Mouse (Mus musculus) MEL (cell line): ENCODE results near the gene Dnajc7. TPM values are rescaled to one million over a fixed set of nuclear protein-coding genes. Genes with fewer than 3 reads are reported as not detected.

Source experiments
- DNase-seq: peaks from one replicate; pipeline ENCODE4 v3.0.0; 2011; ENCODE audit warnings: low read depth, low spot score
- H3K27ac ChIP-seq: 2 replicates; pipeline ENCODE4 v1.5.1; 2012; ENCODE audit warnings: low read depth, mild to moderate bottlenecking, control low read depth, low read length, moderate library complexity; ENCODE audit not compliant: control insufficient read depth
- H3K27me3 ChIP-seq, 2 experiments: fragments of 150-350 bp in 1 of 2; sonication (generic) in 1 of 2; 2 replicates each; pipeline ENCODE4 v1.6.1; 2012; ENCODE audit warnings: low read length in 2 of 2, mild to moderate bottlenecking in 2 of 2, improper control_type of control experiment in 1 of 2, moderate library complexity in 1 of 2; ENCODE audit not compliant: insufficient read depth in 2 of 2, control insufficient read depth in 1 of 2
- H3K36me3 ChIP-seq, 2 experiments: 2 replicates each; pipeline ENCODE4 v1.6.1; 2012 to 2014; ENCODE audit warnings: low read length in 2 of 2, improper control_type of control experiment in 1 of 2, inconsistent platforms in 1 of 2, mild to moderate bottlenecking in 1 of 2; ENCODE audit not compliant: insufficient read depth in 2 of 2, control insufficient read depth in 1 of 2
- H3K4me1 ChIP-seq, 2 experiments: fragments of 150-350 bp in 1 of 2; sonication (generic) in 1 of 2; 2 replicates each; pipeline ENCODE4 v1.6.1; 2012; ENCODE audit warnings: low read length in 2 of 2, improper control_type of control experiment in 1 of 2, mild to moderate bottlenecking in 1 of 2; ENCODE audit not compliant: insufficient read depth in 2 of 2, control insufficient read depth in 1 of 2
- H3K4me3 ChIP-seq, 2 experiments: fragments of 150-350 bp in 1 of 2; sonication (generic) in 1 of 2; 2 replicates each; pipeline ENCODE4 v1.5.1; 2012; ENCODE audit warnings: low read depth in 2 of 2, low read length in 2 of 2, mild to moderate bottlenecking in 2 of 2, moderate library complexity in 2 of 2, control low read depth in 1 of 2, improper control_type of control experiment in 1 of 2; ENCODE audit not compliant: control insufficient read depth in 1 of 2, insufficient read depth in 1 of 2
- H3K79me2 ChIP-seq: 2 replicates; pipeline ENCODE4 v1.6.1; 2012; ENCODE audit warnings: mild to moderate bottlenecking, low read length, moderate library complexity; ENCODE audit not compliant: control insufficient read depth, poor library complexity, insufficient read depth
- H3K9ac ChIP-seq: 2 replicates; pipeline ENCODE4 v1.6.1; 2012; ENCODE audit warnings: low read depth, mild to moderate bottlenecking, control low read depth, low read length, moderate library complexity; ENCODE audit not compliant: control insufficient read depth, poor library complexity, severe bottlenecking
- H3K9me3 ChIP-seq: fragments of 150-350 bp; sonication (generic); replicated peaks from 2 replicates; pipeline ENCODE4 v1.6.1; 2012; ENCODE audit warnings: mild to moderate bottlenecking, low read length, improper control_type of control experiment, moderate library complexity; ENCODE audit not compliant: insufficient read depth
- BHLHE40 ChIP-seq: IDR thresholded peaks from 2 replicates; pipeline ENCODE4 v1.6.1; 2012; ENCODE audit warnings: low read depth, mild to moderate bottlenecking, inconsistent platforms, low read length, improper control_type of control experiment, borderline replicate concordance
- CHD1 ChIP-seq: IDR thresholded peaks from 2 replicates; pipeline ENCODE4 v1.6.1; 2012; ENCODE audit warnings: low read depth, mild to moderate bottlenecking, inconsistent platforms, low read length, improper control_type of control experiment
- CHD2 ChIP-seq: IDR thresholded peaks from 2 replicates; pipeline ENCODE4 v1.6.1; 2011; ENCODE audit warnings: low read length, improper control_type of control experiment
- E2F4 ChIP-seq: IDR thresholded peaks from 2 replicates; pipeline ENCODE4 v1.6.1; 2011; ENCODE audit warnings: low read depth, low read length, improper control_type of control experiment, borderline replicate concordance
- ELF1 ChIP-seq: IDR thresholded peaks from 2 replicates; pipeline ENCODE4 v1.6.1; 2014; ENCODE audit warnings: low read depth, mild to moderate bottlenecking, inconsistent platforms, low read length, improper control_type of control experiment, moderate library complexity
- EP300 ChIP-seq, 2 experiments: IDR thresholded peaks; 2 replicates each; pipeline ENCODE4 v1.6.1; 2011; ENCODE audit warnings: improper control_type of control experiment in 2 of 2, low read length in 2 of 2, low read depth in 1 of 2, mild to moderate bottlenecking in 1 of 2
- ETS1 ChIP-seq: IDR thresholded peaks from 2 replicates; pipeline ENCODE4 v1.6.1; 2012; ENCODE audit warnings: low read depth, mild to moderate bottlenecking, inconsistent platforms, low read length, improper control_type of control experiment, moderate library complexity
- GABPA ChIP-seq: IDR thresholded peaks from 2 replicates; pipeline ENCODE4 v1.6.1; 2012; ENCODE audit warnings: low read depth, mild to moderate bottlenecking, inconsistent platforms, low read length, improper control_type of control experiment, moderate library complexity
- HCFC1 ChIP-seq: IDR thresholded peaks from 2 replicates; pipeline ENCODE4 v1.6.1; 2012; ENCODE audit warnings: low read depth, mild to moderate bottlenecking, inconsistent platforms, low read length, improper control_type of control experiment, moderate library complexity
- JUND ChIP-seq: IDR thresholded peaks from 2 replicates; pipeline ENCODE4 v1.6.1; 2011; ENCODE audit warnings: low read depth, mild to moderate bottlenecking, improper control_type of control experiment, low read length
- KAT2A ChIP-seq: conservative IDR thresholded peaks from 2 replicates; pipeline ENCODE4 v1.6.1; 2012; ENCODE audit warnings: low read depth, low read length, improper control_type of control experiment, inconsistent platforms
- MAFK ChIP-seq: IDR thresholded peaks from 2 replicates; pipeline ENCODE4 v1.6.1; 2011; ENCODE audit warnings: low read depth, mild to moderate bottlenecking, low read length, improper control_type of control experiment, borderline replicate concordance
- MAX ChIP-seq: IDR thresholded peaks from 2 replicates; pipeline ENCODE4 v1.6.1; 2011; ENCODE audit warnings: low read length, improper control_type of control experiment
- MAZ ChIP-seq: IDR thresholded peaks from 2 replicates; pipeline ENCODE4 v1.6.1; 2012; ENCODE audit warnings: low read depth, mild to moderate bottlenecking, inconsistent platforms, low read length, improper control_type of control experiment
- MXI1 ChIP-seq: IDR thresholded peaks from 2 replicates; pipeline ENCODE4 v1.6.1; 2011; ENCODE audit warnings: mild to moderate bottlenecking, low read depth, low read length, improper control_type of control experiment
- MYB ChIP-seq: IDR thresholded peaks from 2 replicates; pipeline ENCODE4 v1.6.1; 2011; ENCODE audit warnings: mild to moderate bottlenecking, low read depth, low read length, improper control_type of control experiment
- NRF1 ChIP-seq: IDR thresholded peaks from 2 replicates; pipeline ENCODE4 v1.6.1; 2014; ENCODE audit warnings: low read depth, mild to moderate bottlenecking, inconsistent platforms, low read length, improper control_type of control experiment, moderate library complexity; ENCODE audit not compliant: poor library complexity, insufficient read depth, severe bottlenecking
- POLR2A ChIP-seq, 2 experiments: IDR thresholded peaks; 2 replicates each; pipeline ENCODE4 v1.6.1; 2011 to 2012; ENCODE audit warnings: low read length in 2 of 2, mild to moderate bottlenecking in 2 of 2, control low read depth in 1 of 2, improper control_type of control experiment in 1 of 2, low read depth in 1 of 2, moderate library complexity in 1 of 2; ENCODE audit not compliant: control insufficient read depth in 1 of 2, insufficient read depth in 1 of 2, poor library complexity in 1 of 2
- POLR2AphosphoS2 ChIP-seq: IDR thresholded peaks from 2 replicates; pipeline ENCODE4 v1.6.1; 2011; ENCODE audit warnings: low read length, improper control_type of control experiment
- POLR2AphosphoS5 ChIP-seq: IDR thresholded peaks from 2 replicates; pipeline ENCODE4 v1.6.1; 2012; ENCODE audit warnings: low read depth, borderline replicate concordance, mild to moderate bottlenecking, inconsistent platforms, low read length, moderate library complexity, mixed read lengths
- RAD21 ChIP-seq: IDR thresholded peaks from 2 replicates; pipeline ENCODE4 v1.6.1; 2011; ENCODE audit warnings: mild to moderate bottlenecking, low read depth, low read length, improper control_type of control experiment
- RCOR1 ChIP-seq: IDR thresholded peaks from 2 replicates; pipeline ENCODE4 v1.6.1; 2012; ENCODE audit warnings: low read depth, mild to moderate bottlenecking, inconsistent platforms, low read length, improper control_type of control experiment
- SIN3A ChIP-seq: IDR thresholded peaks from 2 replicates; pipeline ENCODE4 v1.6.1; 2012; ENCODE audit warnings: low read length, improper control_type of control experiment, inconsistent platforms
- SMC3 ChIP-seq: IDR thresholded peaks from 2 replicates; pipeline ENCODE4 v1.6.1; 2011; ENCODE audit warnings: low read depth, low read length, improper control_type of control experiment
- TAL1 ChIP-seq: IDR thresholded peaks from 2 replicates; pipeline ENCODE4 v1.6.1; 2012; ENCODE audit warnings: mild to moderate bottlenecking, inconsistent platforms, low read length, moderate library complexity, mixed read lengths
- TBP ChIP-seq: IDR thresholded peaks from 2 replicates; pipeline ENCODE4 v1.8.0; 2011; ENCODE audit warnings: low read depth, low read length, improper control_type of control experiment
- TCF12 ChIP-seq: IDR thresholded peaks from 2 replicates; pipeline ENCODE4 v1.6.1; 2014; ENCODE audit warnings: low read depth, mild to moderate bottlenecking, inconsistent platforms, low read length, improper control_type of control experiment, moderate library complexity
- USF1 ChIP-seq: IDR thresholded peaks from 2 replicates; pipeline ENCODE4 v1.6.1; 2014; ENCODE audit warnings: low read depth, mild to moderate bottlenecking, inconsistent platforms, low read length, improper control_type of control experiment, moderate library complexity
- USF2 ChIP-seq, 2 experiments: IDR thresholded peaks; 2 replicates each; pipeline ENCODE4 v1.6.1; 2011 to 2012; ENCODE audit warnings: improper control_type of control experiment in 2 of 2, low read length in 2 of 2, borderline replicate concordance in 1 of 2, inconsistent platforms in 1 of 2, low read depth in 1 of 2, mild to moderate bottlenecking in 1 of 2; ENCODE audit not compliant: insufficient read depth in 1 of 2
- ZC3H11A ChIP-seq: IDR thresholded peaks from 2 replicates; pipeline ENCODE4 v1.6.1; 2012; ENCODE audit warnings: low read depth, mild to moderate bottlenecking, inconsistent platforms, low read length, improper control_type of control experiment
- ZKSCAN1 ChIP-seq: IDR thresholded peaks from 2 replicates; pipeline ENCODE4 v1.6.1; 2012; ENCODE audit warnings: low read depth, mild to moderate bottlenecking, inconsistent platforms, low read length, improper control_type of control experiment, moderate library complexity
- ZMIZ1 ChIP-seq: IDR thresholded peaks from 2 replicates; pipeline ENCODE4 v1.6.1; 2012; ENCODE audit warnings: low read depth, mild to moderate bottlenecking, inconsistent platforms, low read length, improper control_type of control experiment, moderate library complexity
- ZNF384 ChIP-seq: IDR thresholded peaks from 2 replicates; pipeline ENCODE4 v1.6.1; 2012; ENCODE audit warnings: low read depth, mild to moderate bottlenecking, inconsistent platforms, low read length, improper control_type of control experiment
- polyA plus RNA-seq, 2 experiments: library from polyadenylated mRNA; stranded (reverse) in 1 of 2; unstranded in 1 of 2; fragments of >175 nt in 1 of 2; fragments of >200 nt in 1 of 2; gene quantifications; 2 replicates each; pipeline versions ENCODE4 v1.2.1 to v1.2.4; 2012; ENCODE audit warnings: low replicate concordance in 2 of 2, low read depth in 1 of 2; ENCODE audit not compliant: insufficient read length in 2 of 2, insufficient read depth in 1 of 2, missing spikeins in 1 of 2
- total RNA-seq: library from RNA; depleted of rRNA; stranded (reverse); fragments of 300-350 nt; gene quantifications from 2 replicates; pipeline ENCODE4 v1.2.3, GENCODE M21; 2012

The Dnajc7 gene
- total and polyA plus RNA-seq, 3 experiments, result 230 to 452 (median 346) TPM

GRCm38 (mm10) chr11:100623867-100624266, 3.9 kb upstream of the Dnajc7 start (continued):
- no peak for TF ChIP-seq ZNF384
- peak; percentile 82 for TF ChIP-seq ZMIZ1
- TF ChIP-seq MXI1, result peak; percentile 51; the same call in 1 of the 2 replicates
- TF ChIP-seq USF1, result 0 out of 2 replicates have a peak, but pooled peaks have one; percentile 30
- TF ChIP-seq ETS1, result peak; percentile 97
- TF ChIP-seq TCF12, result peak; percentile 72
- peak; percentile 17; the same call in 1 of the 2 replicates for TF ChIP-seq TAL1
- TF ChIP-seq EP300 (IDR thresholded peaks at IDR 0.05; ENCODE audit: low read depth in 1 of 2, low read length in 2 of 2), result peak; percentile 75 to 81
- no peak for TF ChIP-seq GABPA
- TF ChIP-seq NRF1, result no peak
- TF ChIP-seq SIN3A, result peak; percentile 98
- TF ChIP-seq MAFK, result peak; percentile 41; the same call in 1 of the 2 replicates
- TF ChIP-seq MAZ, result peak; percentile 95
- no peak for TF ChIP-seq CHD1

GRCm38 (mm10) chr11:100622714-100623113, 2.7 kb upstream of the Dnajc7 start:
- H3K4me3 ChIP-seq, result peak overlapping the region; percentile 74 to 88
- peak overlapping the region; percentile 91 for H3K9ac ChIP-seq
- no peaks in the 10 kb centered on the region for H3K27me3 ChIP-seq
- DNase-seq, result peak; percentile 99
- H3K36me3 ChIP-seq, result peaks cover 0 to 37% of the 10 kb centered on the region in 2 experiments; a peak in 3 of 4 replicates
- H3K79me2 ChIP-seq, result peaks cover 24% of the 10 kb centered on the region
- H3K9me3 ChIP-seq, result no peaks in the 10 kb centered on the region
- H3K4me1 ChIP-seq, result peaks cover 4 to 40% of the 10 kb centered on the region in 2 experiments
- H3K27ac ChIP-seq, result peak overlapping the region; percentile 74
- no peak for TF ChIP-seq TAL1
- peak; percentile 92 for TF ChIP-seq SIN3A
- TF ChIP-seq POLR2A (IDR thresholded peaks at IDR 0.05; ENCODE audit: control insufficient read depth in 1 of 2, insufficient read depth in 1 of 2, low read depth in 1 of 2, low read length in 2 of 2, poor library complexity in 1 of 2), result peak; percentile 74 to 89
- TF ChIP-seq ZMIZ1, result peak; percentile 65
- no peak; the same call in 1 of the 2 replicates for TF ChIP-seq E2F4
- no peak for TF ChIP-seq CHD1
- no peak for TF ChIP-seq POLR2AphosphoS5
- no peak for TF ChIP-seq MAFK
- no peak for TF ChIP-seq USF2 (IDR thresholded peaks at IDR 0.05; ENCODE audit: borderline replicate concordance in 1 of 2, insufficient read depth in 1 of 2, low read depth in 1 of 2, low read length in 2 of 2)
- peak; percentile 84 for TF ChIP-seq ELF1
- peak; percentile 81 for TF ChIP-seq TBP
- TF ChIP-seq ZKSCAN1, result no peak
- no peak for TF ChIP-seq ZNF384
- TF ChIP-seq RCOR1, result peak; percentile 35; the same call in 1 of the 2 replicates
- peak; percentile 97 for TF ChIP-seq HCFC1
- TF ChIP-seq KAT2A, result peak; percentile 88; the same call in 1 of the 2 replicates
- peak; percentile 94; the same call in 1 of the 2 replicates for TF ChIP-seq GABPA
- TF ChIP-seq JUND, result no peak
- TF ChIP-seq MYB, result 0 out of 2 replicates have a peak, but pooled peaks have one; percentile 6
- no peak for TF ChIP-seq SMC3
- TF ChIP-seq ZC3H11A, result no peak
- peak; percentile 68; the same call in 1 of the 2 replicates for TF ChIP-seq POLR2AphosphoS2
- peak; percentile 28; the same call in 1 of the 2 replicates for TF ChIP-seq USF1
- no peak for TF ChIP-seq CHD2
- TF ChIP-seq MXI1, result peak; percentile 69; the same call in 1 of the 2 replicates
- peak; percentile 82 for TF ChIP-seq TCF12
- TF ChIP-seq BHLHE40, result no peak
- TF ChIP-seq NRF1, result no peak
- no peak for TF ChIP-seq RAD21
- TF ChIP-seq MAX, result no peak
